9 mouse cellular contexts compared by ENCODE assay signal in genomic region chr12:79511454-79512204, GRCm38 (mm10).
DNase-seq lines count a peak whose midpoint lies in the region; ATAC-seq and TF ChIP-seq lines count a peak whose summit lies in the region.
"Had no signal": no experiment of that assay in that cellular context is flagged by ENCODE, and none has a peak within 500 bp of the region (broad histone marks: within the 10 kb centered on the region; RNA-seq: fewer than 3 reads in every experiment).

No protein-coding gene starts in this region.

- H3K36me3 ChIP-seq in kidney, embryonic 14.5 days (ENCODE audit: control insufficient read depth, insufficient read depth, low read length): no peaks in the 10 kb centered on the region
- no peaks in the 10 kb centered on the region for H3K36me3 ChIP-seq in hindbrain, embryonic 12.5 days
- no peaks in the 10 kb centered on the region for H3K36me3 ChIP-seq in lung, embryonic 15.5 days
- no peaks in the 10 kb centered on the region for H3K36me3 ChIP-seq in stomach, embryonic 16.5 days (ENCODE audit: control insufficient read depth, insufficient read depth, low read length)
- H3K36me3 ChIP-seq: liver, embryonic 15.5 days had no signal

- peak; percentile 37; the same call in 1 of the 2 replicates for ATAC-seq in kidney, embryonic 14.5 days (ENCODE audit: low FRiP score, low TSS enrichment)
- ATAC-seq in hindbrain, embryonic 12.5 days (ENCODE audit: low FRiP score): no peak
- ATAC-seq in lung, embryonic 15.5 days (ENCODE audit: borderline replicate concordance, extremely low read depth, low FRiP score, low TSS enrichment): peak; percentile 84
- ATAC-seq in stomach, embryonic 16.5 days (ENCODE audit: insufficient read depth, low FRiP score): peak; percentile 65; the same call in 1 of the 2 replicates
- ATAC-seq in inflammation-experienced regulatory T-cells, adult 6 months: no peak

- TF ChIP-seq CTCF in brain, embryonic 14.5 days (IDR thresholded peaks at IDR 0.05; ENCODE audit: borderline replicate concordance, extremely low read depth, insufficient read depth, insufficient read length): no peak

- H3K4me1 ChIP-seq in kidney, embryonic 14.5 days (ENCODE audit: control insufficient read depth, insufficient read depth, low read length): peaks cover 18% of the 10 kb centered on the region
- H3K4me1 ChIP-seq in hindbrain, embryonic 12.5 days: peaks cover 14% of the 10 kb centered on the region
- peaks cover 40% of the 10 kb centered on the region for H3K4me1 ChIP-seq in lung, embryonic 15.5 days
- H3K4me1 ChIP-seq in stomach, embryonic 16.5 days (ENCODE audit: control insufficient read depth, insufficient read depth, low read length): peaks cover 21% of the 10 kb centered on the region

- H3K4me2 ChIP-seq in kidney, embryonic 14.5 days (replicated peaks; ENCODE audit: low read depth, low read length): no peak overlapping the region
- H3K4me2 ChIP-seq in hindbrain, embryonic 12.5 days (replicated peaks): no peak overlapping the region
- no peak overlapping the region; the same call in 1 of the 2 replicates for H3K4me2 ChIP-seq in lung, embryonic 15.5 days
- peak overlapping the region; percentile 20; the same call in 1 of the 2 replicates for H3K4me2 ChIP-seq in stomach, embryonic 16.5 days (ENCODE audit: low read depth, low read length)
- H3K4me2 ChIP-seq: liver, embryonic 15.5 days had no signal

- no peak for TF ChIP-seq POLR2A in brain, embryonic 14.5 days (IDR thresholded peaks at IDR 0.05; ENCODE audit: borderline replicate concordance, extremely low read depth, insufficient read depth, insufficient read length, poor library complexity, severe bottlenecking)

- H3K4me3 ChIP-seq in kidney, embryonic 14.5 days (ENCODE audit: low read length): no peak overlapping the region
- H3K4me3 ChIP-seq in hindbrain, embryonic 12.5 days: no peak overlapping the region
- H3K4me3 ChIP-seq in lung, embryonic 15.5 days: no peak overlapping the region
- no peak overlapping the region for H3K4me3 ChIP-seq in stomach, embryonic 16.5 days (replicated peaks; ENCODE audit: low read length)
- H3K4me3 ChIP-seq: liver, embryonic 15.5 days had no signal

- H3K27ac ChIP-seq in kidney, embryonic 14.5 days (ENCODE audit: low read depth, low read length): peak overlapping the region; percentile 83
- H3K27ac ChIP-seq in hindbrain, embryonic 12.5 days: 0 out of 2 replicates have a peak overlapping the region, but pooled peaks have one; percentile 23
- H3K27ac ChIP-seq in lung, embryonic 15.5 days: peak overlapping the region; percentile 98
- H3K27ac ChIP-seq in stomach, embryonic 16.5 days (ENCODE audit: low read length): peak overlapping the region; percentile 94
- H3K27ac ChIP-seq: liver, embryonic 15.5 days had no signal

- H3K9me3 ChIP-seq in kidney, embryonic 14.5 days (ENCODE audit: control insufficient read depth, low read length): no peaks in the 10 kb centered on the region
- no peaks in the 10 kb centered on the region for H3K9me3 ChIP-seq in hindbrain, embryonic 12.5 days (replicated peaks)
- H3K9me3 ChIP-seq in lung, embryonic 15.5 days: no peaks in the 10 kb centered on the region
- H3K9me3 ChIP-seq in stomach, embryonic 16.5 days (replicated peaks; ENCODE audit: control insufficient read depth, low read length): no peaks in the 10 kb centered on the region
- H3K9me3 ChIP-seq: liver, embryonic 15.5 days had no signal

- DNase-seq in kidney, adult 18-20 months: no peak
- DNase-seq in brain, embryonic 14.5 days (ENCODE audit: low read depth): peak; percentile 93
- DNase-seq in frontal cortex, adult 2 months (ENCODE audit: extremely low spot score in 1 of 2, low spot score in 1 of 2): peak; percentile 33 to 67

- 53% methylated on average over 11 of the region's 11 CpGs for WGBS in kidney, embryonic 14.5 days
- WGBS in hindbrain, embryonic 12.5 days: 56% methylated on average over 11 of the region's 11 CpGs
- WGBS in lung, embryonic 15.5 days: 32% methylated on average over 11 of the region's 11 CpGs
- 38% methylated on average over 11 of the region's 11 CpGs for WGBS in stomach, embryonic 16.5 days

- no peak overlapping the region; the same call in 1 of the 2 replicates for H3K9ac ChIP-seq in kidney, embryonic 14.5 days (ENCODE audit: low read depth, low read length)
- H3K9ac ChIP-seq in hindbrain, embryonic 12.5 days: no peak overlapping the region
- H3K9ac ChIP-seq in lung, embryonic 15.5 days: peak overlapping the region; percentile 25; the same call in 1 of the 2 replicates
- peak overlapping the region; percentile 66 for H3K9ac ChIP-seq in stomach, embryonic 16.5 days (ENCODE audit: low read length)
- H3K9ac ChIP-seq: liver, embryonic 15.5 days had no signal

- H3K27me3 ChIP-seq in kidney, embryonic 14.5 days (ENCODE audit: control insufficient read depth, insufficient read depth, low read length): no peaks in the 10 kb centered on the region
- no peaks in the 10 kb centered on the region for H3K27me3 ChIP-seq in hindbrain, embryonic 12.5 days
- no peaks in the 10 kb centered on the region for H3K27me3 ChIP-seq in lung, embryonic 15.5 days
- no peaks in the 10 kb centered on the region for H3K27me3 ChIP-seq in stomach, embryonic 16.5 days (ENCODE audit: control insufficient read depth, insufficient read depth, low read length)
- H3K27me3 ChIP-seq: liver, embryonic 15.5 days had no signal

Comparison
In these comparisons a context has a peak if more than half of its experiments do, and no peak if none do; other contexts are left out.
1. ATAC-seq: peak in kidney, embryonic 14.5 days (single experiment), lung, embryonic 15.5 days (single experiment) and stomach, embryonic 16.5 days (single experiment); none in hindbrain, embryonic 12.5 days (single experiment) and inflammation-experienced regulatory T-cells, adult 6 months (single experiment).
2. H3K27ac ChIP-seq: peak in every context shown above with its lines; median percentile 98 in lung, embryonic 15.5 days; 94 in stomach, embryonic 16.5 days; 83 in kidney, embryonic 14.5 days; 23 in hindbrain, embryonic 12.5 days.
3. H3K9ac ChIP-seq: peak in lung, embryonic 15.5 days (single experiment) and stomach, embryonic 16.5 days (single experiment); none in kidney, embryonic 14.5 days (single experiment) and hindbrain, embryonic 12.5 days (single experiment).